1 mouse cellular context compared by ENCODE assay signal in genomic region chr11:82914711-82915352, GRCm38 (mm10).
TF ChIP-seq lines count a peak whose summit lies in the region.

No protein-coding gene starts in this region.

TF ChIP-seq in myocyte, 11 proteins besides CTCF, POLR2A, EP300 and RAD21 (continued from another document):
- TF ChIP-seq MYOG (IDR thresholded peaks at IDR 0.05; ENCODE audit: control insufficient read depth in 1 of 3, insufficient read depth in 1 of 3, insufficient read length in 2 of 3, low read depth in 2 of 3) (no peak), SRF (IDR thresholded peaks at IDR 0.05; ENCODE audit: control insufficient read depth, insufficient read length, low read depth) (no peak), E2F4 (IDR thresholded peaks at IDR 0.05; ENCODE audit: insufficient read depth) (no peak), MAX (IDR thresholded peaks at IDR 0.05; ENCODE audit: low read depth) (no peak)
